Mouse (Mus musculus): ENCODE measurements around the gene Mafg. TPM values are rescaled to one million over a fixed set of nuclear protein-coding genes. Genes with fewer than 3 reads are reported as not detected.

The Mafg gene
- polyA plus RNA-seq, 1 experiment from 2014 or later, result 27.5 TPM

DNA sequence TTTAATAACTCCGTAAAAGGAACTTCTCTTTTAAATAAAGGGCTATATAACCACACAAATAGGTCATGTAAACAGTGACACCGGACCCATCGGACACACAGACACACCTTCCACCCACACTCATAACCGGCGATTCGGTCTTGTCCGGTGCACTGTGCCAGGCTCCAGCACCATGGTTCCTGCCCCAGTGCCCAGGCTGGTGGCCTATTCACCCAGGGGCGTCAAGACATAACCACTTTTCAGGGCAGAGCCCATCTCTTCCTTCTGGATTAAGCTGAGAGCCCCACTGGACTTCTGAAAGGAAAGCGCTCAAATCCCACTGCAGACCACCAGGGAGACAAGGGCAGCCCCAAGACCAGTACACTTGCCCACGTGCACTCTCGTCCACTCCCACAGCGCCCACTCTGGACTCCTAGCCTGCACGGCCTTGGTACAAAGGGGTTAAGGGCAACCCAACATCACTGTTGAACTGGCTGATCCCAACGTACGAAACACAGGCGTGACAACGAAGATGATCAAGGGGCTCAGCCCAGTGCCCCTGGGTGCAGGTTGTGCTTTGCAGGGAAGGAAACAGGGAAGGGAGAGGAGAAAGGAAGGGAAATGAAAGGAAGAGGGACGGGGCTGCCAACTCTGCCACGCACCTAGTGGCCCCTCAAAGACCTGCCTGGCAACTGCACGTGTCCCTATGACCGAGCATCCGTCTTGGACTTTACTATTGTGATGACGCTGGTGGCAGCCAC is 4.6 kb downstream of the Mafg start:
- no peak overlapping the region for H3K4me3 ChIP-seq (ENCODE audit: low read depth, low read length)
- H3K4me2 ChIP-seq (ENCODE audit: low read depth), result no peak overlapping the region
- peaks cover 23% of the 10 kb centered on the region for H3K4me1 ChIP-seq (ENCODE audit: control insufficient read depth, insufficient read depth, low read length)
- DNase-seq (ENCODE audit: low spot score), result no peak
- WGBS, result 96% methylated on average over 23 of the region's 23 CpGs
- ATAC-seq (ENCODE audit: insufficient read depth, low FRiP score, low TSS enrichment), result no peak
- H3K27me3 ChIP-seq (ENCODE audit: control insufficient read depth, insufficient read depth, low read length), result no peaks in the 10 kb centered on the region
- H3K9ac ChIP-seq (ENCODE audit: low read length), result no peak overlapping the region
- no peaks in the 10 kb centered on the region for H3K9me3 ChIP-seq (ENCODE audit: control insufficient read depth, low read length)
- peaks cover 9% of the 10 kb centered on the region for H3K36me3 ChIP-seq (ENCODE audit: control insufficient read depth, insufficient read depth, low read length)
- H3K27ac ChIP-seq (ENCODE audit: low read depth, low read length), result no peak overlapping the region

DNA sequence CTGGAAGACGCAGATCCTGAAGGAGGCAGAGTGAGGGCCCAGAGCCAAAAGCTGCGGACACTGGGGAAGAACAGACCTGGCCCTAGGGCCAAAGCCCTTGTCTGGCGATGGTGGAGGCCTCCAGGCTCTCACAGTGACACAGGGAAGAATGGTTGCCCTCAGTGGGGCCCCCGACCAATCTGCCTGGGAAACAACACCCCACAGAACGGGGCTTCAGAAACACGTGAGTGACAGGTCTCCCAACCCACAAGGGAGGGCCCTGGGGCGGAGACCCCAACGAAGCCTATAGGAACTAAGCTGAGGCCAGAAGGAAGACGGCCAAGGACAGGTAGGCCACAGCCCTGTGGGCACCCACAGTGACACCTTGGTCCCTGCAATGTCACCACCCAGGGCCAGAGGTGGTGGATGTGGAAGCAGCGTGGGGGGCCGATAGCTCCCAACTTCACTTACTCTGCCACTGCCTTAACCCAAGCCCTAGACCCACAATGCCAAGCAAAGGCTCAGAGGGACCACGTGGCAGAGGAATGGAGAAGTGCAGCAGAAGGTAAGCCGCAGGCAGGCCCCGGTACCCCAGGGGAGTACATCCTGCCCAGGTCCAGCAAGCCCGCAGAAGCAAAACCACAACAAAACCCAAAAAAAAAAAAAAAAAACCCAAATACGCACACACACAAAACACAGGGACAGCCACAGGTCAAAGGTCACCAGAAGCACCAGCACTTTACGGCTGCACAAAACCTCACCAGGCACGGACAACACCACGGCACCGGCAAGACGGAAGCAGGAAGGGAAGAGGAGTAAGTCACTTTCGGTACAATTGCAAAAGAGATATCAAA is 5.7 kb downstream of the Mafg start:
- peaks cover 23% of the 10 kb centered on the region for H3K4me1 ChIP-seq (ENCODE audit: control insufficient read depth, insufficient read depth, low read length)
- no peak for ATAC-seq (ENCODE audit: insufficient read depth, low FRiP score, low TSS enrichment)

DNA sequence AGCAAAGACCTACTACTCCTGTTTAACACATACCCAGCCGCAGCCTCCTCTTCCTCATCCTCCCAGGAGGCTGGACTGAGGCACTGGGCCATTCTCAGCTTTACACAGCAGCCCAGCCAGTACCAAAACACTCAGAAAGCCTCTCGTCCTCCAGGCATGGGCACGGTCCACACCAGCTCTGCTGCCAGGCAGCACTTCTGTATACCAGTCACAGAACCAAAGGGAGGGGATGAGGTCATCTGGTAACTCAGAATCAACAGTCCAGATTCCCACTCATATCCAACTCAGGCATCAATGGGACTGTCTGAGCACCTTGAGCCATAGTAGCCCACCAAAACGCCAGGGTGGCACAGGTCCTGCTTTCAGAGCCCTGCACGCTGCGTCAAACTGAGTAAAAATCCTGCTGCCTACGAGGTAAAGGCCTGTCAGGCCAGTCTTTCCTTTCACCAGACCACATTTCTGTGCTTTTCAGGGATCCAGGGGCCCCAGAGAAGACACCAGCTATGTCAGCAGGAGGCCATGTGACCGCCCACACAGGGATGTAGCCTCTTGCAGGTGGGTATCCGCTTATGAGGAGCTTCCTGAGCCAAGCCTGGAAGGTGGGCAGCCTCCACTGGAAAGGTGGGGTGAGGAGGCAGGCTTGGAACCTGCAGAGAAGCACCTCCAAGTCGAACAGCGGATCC is 6.5 kb downstream of the Mafg start:
- H3K9ac ChIP-seq (ENCODE audit: low read length), result no peak overlapping the region
- WGBS, result 90% methylated on average over 11 of the region's 11 CpGs
- no peak overlapping the region for H3K4me2 ChIP-seq (ENCODE audit: low read depth)
- no peaks in the 10 kb centered on the region for H3K9me3 ChIP-seq (ENCODE audit: control insufficient read depth, low read length)
- H3K4me1 ChIP-seq (ENCODE audit: control insufficient read depth, insufficient read depth, low read length), result peaks cover 19% of the 10 kb centered on the region
- H3K27me3 ChIP-seq (ENCODE audit: control insufficient read depth, insufficient read depth, low read length), result no peaks in the 10 kb centered on the region
- no peak overlapping the region for H3K27ac ChIP-seq (ENCODE audit: low read depth, low read length)
- H3K4me3 ChIP-seq (ENCODE audit: low read depth, low read length), result no peak overlapping the region
- ATAC-seq (ENCODE audit: insufficient read depth, low FRiP score, low TSS enrichment) (no peak), DNase-seq (ENCODE audit: low spot score) (no peak)
- H3K36me3 ChIP-seq (ENCODE audit: control insufficient read depth, insufficient read depth, low read length), result peaks cover 9% of the 10 kb centered on the region

More for the DNA sequence above, 5.7 kb downstream of the Mafg start:
- H3K36me3 ChIP-seq (ENCODE audit: control insufficient read depth, insufficient read depth, low read length), result peaks cover 9% of the 10 kb centered on the region
- 83% methylated on average over 22 of the region's 22 CpGs for WGBS
- no peaks in the 10 kb centered on the region for H3K27me3 ChIP-seq (ENCODE audit: control insufficient read depth, insufficient read depth, low read length)
- H3K9me3 ChIP-seq (ENCODE audit: control insufficient read depth, low read length), result no peaks in the 10 kb centered on the region
- H3K4me3 ChIP-seq (ENCODE audit: low read depth, low read length), result no peak overlapping the region
- no peak overlapping the region for H3K9ac ChIP-seq (ENCODE audit: low read length)
- H3K4me2 ChIP-seq (ENCODE audit: low read depth), result no peak overlapping the region
- H3K27ac ChIP-seq (ENCODE audit: low read depth, low read length), result no peak overlapping the region
- DNase-seq (ENCODE audit: low spot score), result no peak

DNA sequence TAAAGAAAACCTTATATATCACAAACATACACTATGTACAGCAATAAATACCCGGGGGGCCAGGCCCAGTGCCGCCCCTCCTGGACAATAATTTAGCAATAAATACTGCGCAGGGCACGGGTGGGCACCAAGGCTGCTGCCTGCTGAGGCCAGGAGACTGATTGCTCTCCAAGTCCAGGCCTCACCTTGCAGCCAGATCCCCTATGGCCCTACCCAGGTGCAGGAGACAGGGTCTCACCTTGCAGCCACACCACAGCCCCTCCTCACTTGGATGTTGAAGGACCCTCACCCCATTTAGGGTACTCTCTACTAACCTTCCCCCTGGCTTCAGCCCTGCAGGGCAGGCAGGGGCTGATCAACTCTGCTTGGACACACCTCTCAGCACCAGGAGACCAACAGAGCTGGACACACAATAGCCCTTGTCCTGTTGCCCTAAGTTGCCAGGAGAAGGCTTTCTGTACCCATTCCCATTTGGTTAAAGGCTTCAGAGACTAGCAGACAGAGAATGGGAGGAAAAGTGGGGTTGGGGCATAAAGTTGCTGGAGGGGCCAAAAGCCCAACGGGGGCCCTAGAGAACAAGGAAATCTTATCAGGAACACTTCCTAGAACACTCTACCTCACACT is 8.1 kb downstream of the Mafg start, which contains the start of gene Sirt7:
Sirt7 (minus strand) TSS at position 89 of the 624 bp plus-strand sequence.
- H3K9me3 ChIP-seq (ENCODE audit: control insufficient read depth, low read length), result no peaks in the 10 kb centered on the region
- 18% methylated on average over 5 of the region's 5 CpGs for WGBS
- peak within 1 kb of the TSS; percentile 98 for H3K4me2 ChIP-seq (ENCODE audit: low read depth)
- DNase-seq (ENCODE audit: low spot score) (no peak), ATAC-seq (ENCODE audit: insufficient read depth, low FRiP score, low TSS enrichment) (no peak)
- H3K36me3 ChIP-seq (ENCODE audit: control insufficient read depth, insufficient read depth, low read length), result peaks cover 15% of the 10 kb centered on the region
- H3K4me1 ChIP-seq (ENCODE audit: control insufficient read depth, insufficient read depth, low read length), result peaks cover 14% of the 10 kb centered on the region
- H3K9ac ChIP-seq (ENCODE audit: low read length), result peak within 1 kb of the TSS; percentile 80
- H3K27me3 ChIP-seq (ENCODE audit: control insufficient read depth, insufficient read depth, low read length), result no peaks in the 10 kb centered on the region
- peak within 1 kb of the TSS; percentile 99 for H3K4me3 ChIP-seq (ENCODE audit: low read depth, low read length)
- peak within 1 kb of the TSS; percentile 83 for H3K27ac ChIP-seq (ENCODE audit: low read depth, low read length)

DNA sequence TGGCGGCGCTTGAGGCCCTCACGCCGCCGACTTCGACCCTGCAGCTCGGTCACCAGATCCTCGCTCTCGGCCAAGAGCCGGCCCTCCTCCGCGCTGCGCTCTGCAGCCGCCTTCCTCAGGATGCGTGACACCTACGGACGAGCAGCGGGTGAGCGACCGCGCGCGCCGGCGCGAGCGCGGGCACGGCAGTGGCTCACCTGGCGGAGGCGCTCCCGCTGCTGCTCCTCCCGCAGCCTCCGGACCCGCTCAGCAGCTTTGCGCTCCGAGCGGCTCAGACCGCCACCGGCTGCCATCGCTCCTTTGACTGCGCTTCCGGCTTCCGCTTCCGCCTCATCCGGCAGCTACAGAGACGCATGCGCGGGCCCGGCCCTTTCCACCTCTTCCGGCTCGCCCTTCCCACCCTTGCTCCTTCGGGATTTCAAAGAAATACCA is 8.7 kb downstream of the Mafg start:
- peak overlapping the region; percentile 98 for H3K4me2 ChIP-seq (ENCODE audit: low read depth)
- DNase-seq (ENCODE audit: low spot score), result peak; percentile 90
- peaks cover 9% of the 10 kb centered on the region for H3K4me1 ChIP-seq (ENCODE audit: control insufficient read depth, insufficient read depth, low read length)
- H3K27me3 ChIP-seq (ENCODE audit: control insufficient read depth, insufficient read depth, low read length), result no peaks in the 10 kb centered on the region
- H3K9me3 ChIP-seq (ENCODE audit: control insufficient read depth, low read length), result no peaks in the 10 kb centered on the region
- peaks cover 17% of the 10 kb centered on the region for H3K36me3 ChIP-seq (ENCODE audit: control insufficient read depth, insufficient read depth, low read length)
- H3K4me3 ChIP-seq (ENCODE audit: low read depth, low read length), result peak overlapping the region; percentile 99
- 0% methylated on average over 46 of the region's 53 CpGs for WGBS
- H3K27ac ChIP-seq (ENCODE audit: low read depth, low read length), result peak overlapping the region; percentile 83
- ATAC-seq (ENCODE audit: insufficient read depth, low FRiP score, low TSS enrichment), result peak; percentile 83
- peak overlapping the region; percentile 80 for H3K9ac ChIP-seq (ENCODE audit: low read length)

DNA sequence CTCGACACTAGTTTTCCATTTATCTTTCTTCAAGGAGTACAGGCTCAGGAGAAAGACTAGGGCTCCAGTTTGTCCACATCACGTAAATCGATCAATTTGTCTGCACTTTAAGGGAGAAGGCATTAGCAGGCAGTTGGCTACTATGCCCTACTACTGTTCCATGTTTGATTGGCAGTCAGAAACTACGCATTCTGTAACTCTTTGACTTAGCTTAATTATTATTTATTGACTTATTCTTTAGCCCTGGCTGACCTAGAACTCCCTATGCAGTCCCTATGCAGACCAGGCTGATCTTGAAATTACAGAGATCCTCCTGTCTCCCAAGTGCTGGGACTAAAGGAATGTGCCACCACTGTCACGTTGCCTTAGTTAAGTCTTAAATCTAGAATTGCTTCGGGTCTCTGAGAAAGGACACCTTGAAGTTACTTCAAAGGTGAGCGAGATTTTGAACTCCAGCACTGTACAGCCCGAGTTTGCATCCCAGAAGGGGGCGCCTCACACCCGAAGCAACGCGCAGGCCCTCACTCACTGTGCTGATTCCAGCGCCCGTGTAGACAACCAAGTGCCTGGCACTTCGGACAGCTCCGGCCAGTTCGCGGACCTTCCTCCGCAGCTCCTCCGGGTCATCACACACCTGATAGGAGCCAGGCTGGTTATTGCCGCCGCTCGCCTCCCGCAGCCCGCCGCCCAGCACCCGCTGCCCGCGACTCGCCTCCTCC is 9.3 kb downstream of the Mafg start:
- H3K9me3 ChIP-seq (ENCODE audit: control insufficient read depth, low read length), result no peaks in the 10 kb centered on the region
- H3K4me1 ChIP-seq (ENCODE audit: control insufficient read depth, insufficient read depth, low read length), result peaks cover 9% of the 10 kb centered on the region
- WGBS, result 14% methylated on average over 30 of the region's 30 CpGs
- ATAC-seq (ENCODE audit: insufficient read depth, low FRiP score, low TSS enrichment) (peak; percentile 52; the same call in 1 of the 2 replicates), DNase-seq (ENCODE audit: low spot score) (peak; percentile 65)
- peak overlapping the region; percentile 83 for H3K27ac ChIP-seq (ENCODE audit: low read depth, low read length)
- no peaks in the 10 kb centered on the region for H3K27me3 ChIP-seq (ENCODE audit: control insufficient read depth, insufficient read depth, low read length)
- H3K9ac ChIP-seq (ENCODE audit: low read length), result peak overlapping the region; percentile 80
- H3K4me3 ChIP-seq (ENCODE audit: low read depth, low read length), result peak overlapping the region; percentile 99
- peak overlapping the region; percentile 98 for H3K4me2 ChIP-seq (ENCODE audit: low read depth)
- H3K36me3 ChIP-seq (ENCODE audit: control insufficient read depth, insufficient read depth, low read length), result peaks cover 15% of the 10 kb centered on the region

DNA sequence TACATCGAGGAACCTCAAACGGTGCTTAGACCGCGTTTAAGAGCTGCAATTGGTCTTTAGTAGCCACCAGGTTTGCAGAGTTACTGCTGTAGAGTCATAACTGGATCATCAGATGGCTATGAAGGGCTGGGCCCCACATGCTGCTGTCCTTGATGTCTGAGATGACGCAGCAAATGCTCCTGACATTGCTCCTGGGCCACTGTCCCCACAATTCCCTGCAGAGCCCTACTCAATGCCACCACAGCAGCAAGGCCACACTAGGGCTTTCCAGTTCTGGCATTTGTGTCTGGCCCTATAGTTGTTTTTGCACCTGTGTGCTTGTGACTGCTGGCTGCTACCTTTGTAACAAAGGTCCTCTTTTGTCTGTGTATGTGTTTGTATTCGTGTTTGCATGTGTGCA is 10.6 kb downstream of the Mafg start:
- 92% methylated on average over 6 of the region's 6 CpGs for WGBS

DNA sequence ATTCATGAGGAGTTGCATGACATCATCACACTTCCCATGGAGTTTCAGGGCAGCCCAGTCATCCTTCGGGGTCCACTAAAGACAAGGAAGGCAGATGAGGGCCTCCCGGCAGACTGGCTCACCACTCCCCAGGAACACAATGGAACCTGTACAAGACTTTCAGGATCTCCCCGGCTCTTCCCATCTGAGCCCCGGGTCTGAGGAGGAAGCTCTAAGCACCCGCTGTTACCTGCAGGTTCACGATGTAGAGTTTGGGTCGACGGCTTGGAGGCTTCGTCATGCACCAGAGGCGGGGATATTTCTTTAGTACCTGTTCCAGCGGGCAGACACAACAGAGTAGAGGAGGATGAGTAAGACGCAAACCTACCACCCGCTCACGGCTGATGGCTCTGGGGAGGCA is 13.2 kb downstream of the Mafg start:
- Histone ChIP-seq H3K36me3 (ENCODE audit: control insufficient read depth, insufficient read depth, low read length) (peaks cover 12% of the 10 kb centered on the region), H3K4me1 (ENCODE audit: control insufficient read depth, insufficient read depth, low read length) (peaks cover 16% of the 10 kb centered on the region), H3K27ac (ENCODE audit: low read depth, low read length) (no peak overlapping the region), H3K9ac (ENCODE audit: low read length) (no peak overlapping the region), H3K27me3 (ENCODE audit: control insufficient read depth, insufficient read depth, low read length) (no peaks in the 10 kb centered on the region), H3K4me3 (ENCODE audit: low read depth, low read length) (no peak overlapping the region), H3K4me2 (ENCODE audit: low read depth) (no peak overlapping the region), H3K9me3 (ENCODE audit: control insufficient read depth, low read length) (no peaks in the 10 kb centered on the region)
- no peak for ATAC-seq (ENCODE audit: insufficient read depth, low FRiP score, low TSS enrichment)
- WGBS, result 97% methylated on average over 14 of the region's 14 CpGs
- DNase-seq (ENCODE audit: low spot score), result no peak

More for the DNA sequence above, 10.6 kb downstream of the Mafg start:
- Histone ChIP-seq H3K27me3 (ENCODE audit: control insufficient read depth, insufficient read depth, low read length) (no peaks in the 10 kb centered on the region), H3K9me3 (ENCODE audit: control insufficient read depth, low read length) (no peaks in the 10 kb centered on the region), H3K9ac (ENCODE audit: low read length) (no peak overlapping the region), H3K4me3 (ENCODE audit: low read depth, low read length) (no peak overlapping the region), H3K27ac (ENCODE audit: low read depth, low read length) (no peak overlapping the region), H3K36me3 (ENCODE audit: control insufficient read depth, insufficient read depth, low read length) (peaks cover 14% of the 10 kb centered on the region), H3K4me2 (ENCODE audit: low read depth) (no peak overlapping the region), H3K4me1 (ENCODE audit: control insufficient read depth, insufficient read depth, low read length) (peaks cover 9% of the 10 kb centered on the region)
- DNase-seq (ENCODE audit: low spot score) (no peak), ATAC-seq (ENCODE audit: insufficient read depth, low FRiP score, low TSS enrichment) (no peak)
